Mouse (Mus musculus): ENCODE results near the gene Gnpat. TPM values are rescaled to one million over a fixed set of nuclear protein-coding genes. Genes with fewer than 3 reads are reported as not detected.

Gene Gnpat
- total and polyA plus RNA-seq, 3 experiments, result 74.3 to 637 (median 117) TPM

- Histone ChIP-seq H3K27me3 (ENCODE audit: control insufficient read depth in 1 of 2, insufficient read depth in 2 of 2, low read length in 2 of 2) (no peaks in the 10 kb centered on the region), H3K9ac (ENCODE audit: control insufficient read depth, low read depth, low read length, poor library complexity, severe bottlenecking) (no peak overlapping the region), H3K36me3 (ENCODE audit: control insufficient read depth in 1 of 2, insufficient read depth in 2 of 2, low read length in 2 of 2) (peaks cover 8 to 11% of the 10 kb centered on the region in 2 experiments), H3K4me3 (ENCODE audit: control insufficient read depth in 1 of 2, insufficient read depth in 1 of 2, low read depth in 2 of 2, low read length in 2 of 2) (no peak overlapping the region), H3K4me1 (ENCODE audit: control insufficient read depth in 1 of 2, insufficient read depth in 2 of 2, low read length in 2 of 2) (peaks cover 0 to 13% of the 10 kb centered on the region in 2 experiments; a peak in 2 of 4 replicates), H3K27ac (ENCODE audit: control insufficient read depth, low read depth, low read length) (no peak overlapping the region), H3K79me2 (ENCODE audit: control insufficient read depth, insufficient read depth, low read length, poor library complexity) (peaks cover 6% of the 10 kb centered on the region; the same call in 1 of the 2 replicates), H3K9me3 (replicated peaks; ENCODE audit: insufficient read depth, low read length) (no peaks in the 10 kb centered on the region)
- TF ChIP-seq KAT2A (conservative IDR thresholded peaks at IDR 0.05; ENCODE audit: low read depth, low read length) (no peak), ZKSCAN1 (IDR thresholded peaks at IDR 0.05; ENCODE audit: low read depth, low read length) (no peak), BHLHE40 (IDR thresholded peaks at IDR 0.05; ENCODE audit: borderline replicate concordance, low read depth, low read length) (no peak), POLR2AphosphoS2 (IDR thresholded peaks at IDR 0.05; ENCODE audit: low read length) (no peak), USF1 (IDR thresholded peaks at IDR 0.05; ENCODE audit: low read depth, low read length) (no peak), RCOR1 (IDR thresholded peaks at IDR 0.05; ENCODE audit: low read depth, low read length) (no peak), MXI1 (IDR thresholded peaks at IDR 0.05; ENCODE audit: low read depth, low read length) (no peak), POLR2A (IDR thresholded peaks at IDR 0.05; ENCODE audit: control insufficient read depth in 1 of 2, insufficient read depth in 1 of 2, low read depth in 1 of 2, low read length in 2 of 2, poor library complexity in 1 of 2) (no peak), CHD1 (IDR thresholded peaks at IDR 0.05; ENCODE audit: low read depth, low read length) (no peak)
- DNase-seq (ENCODE audit: low read depth, low spot score), result no peak
Observed at GRCm38 (mm10) chr8:124909936-124910335, 47.1 kb downstream of the Gnpat start.

GRCm38 (mm10) chr8:124910349-124910748 is 47.5 kb downstream of the Gnpat start:
- H3K4me1 ChIP-seq (ENCODE audit: control insufficient read depth in 1 of 2, insufficient read depth in 2 of 2, low read length in 2 of 2), result peaks cover 0 to 13% of the 10 kb centered on the region in 2 experiments; a peak in 2 of 4 replicates
- no peak overlapping the region for H3K27ac ChIP-seq (ENCODE audit: control insufficient read depth, low read depth, low read length)
- H3K9me3 ChIP-seq (replicated peaks; ENCODE audit: insufficient read depth, low read length), result no peaks in the 10 kb centered on the region
- DNase-seq (ENCODE audit: low read depth, low spot score), result no peak
- H3K9ac ChIP-seq (ENCODE audit: control insufficient read depth, low read depth, low read length, poor library complexity, severe bottlenecking), result no peak overlapping the region
- H3K4me3 ChIP-seq (ENCODE audit: control insufficient read depth in 1 of 2, insufficient read depth in 1 of 2, low read depth in 2 of 2, low read length in 2 of 2), result no peak overlapping the region
- H3K79me2 ChIP-seq (ENCODE audit: control insufficient read depth, insufficient read depth, low read length, poor library complexity), result peaks cover 5% of the 10 kb centered on the region; the same call in 1 of the 2 replicates
- TF ChIP-seq POLR2AphosphoS2 (IDR thresholded peaks at IDR 0.05; ENCODE audit: low read length) (no peak), USF2 (IDR thresholded peaks at IDR 0.05; ENCODE audit: borderline replicate concordance in 1 of 2, insufficient read depth in 1 of 2, low read depth in 1 of 2, low read length in 2 of 2) (no peak), NRF1 (IDR thresholded peaks at IDR 0.05; ENCODE audit: insufficient read depth, low read depth, low read length, poor library complexity, severe bottlenecking) (no peak), ETS1 (IDR thresholded peaks at IDR 0.05; ENCODE audit: low read depth, low read length) (no peak), GATA1 (IDR thresholded peaks at IDR 0.05; ENCODE audit: low read depth, low read length) (no peak), MAFK (IDR thresholded peaks at IDR 0.05; ENCODE audit: borderline replicate concordance, low read depth, low read length) (no peak), POLR2AphosphoS5 (IDR thresholded peaks at IDR 0.05; ENCODE audit: borderline replicate concordance, low read depth, low read length) (no peak), JUND (IDR thresholded peaks at IDR 0.05; ENCODE audit: low read depth, low read length) (no peak)
- peaks cover 7 to 11% of the 10 kb centered on the region in 2 experiments for H3K36me3 ChIP-seq (ENCODE audit: control insufficient read depth in 1 of 2, insufficient read depth in 2 of 2, low read length in 2 of 2)
- H3K27me3 ChIP-seq (ENCODE audit: control insufficient read depth in 1 of 2, insufficient read depth in 2 of 2, low read length in 2 of 2), result no peaks in the 10 kb centered on the region

Data from MEL (cell line).